In genomic region chr10:25920640-25921278, GRCm38 (mm10) we compare ENCODE assay signal across 18 mouse cellular contexts.
DNase-seq lines count a peak whose midpoint lies in the region; ATAC-seq and TF ChIP-seq lines count a peak whose summit lies in the region.
"Had no signal": no experiment of that assay in that cellular context is flagged by ENCODE, and none has a peak within 500 bp of the region (broad histone marks: within the 10 kb centered on the region; RNA-seq: fewer than 3 reads in every experiment).

No protein-coding gene starts in this region.

- DNase-seq in forebrain, embryonic 10.5 days (ENCODE audit: extremely low spot score, low spot score), result no peak
- DNase-seq in MN1 (ENCODE audit: low spot score), result peak; percentile 20
- DNase-seq in embryo, embryonic 11 days, result peak; percentile 39
- peak; percentile 64 for DNase-seq in midbrain, postnatal 0 days (ENCODE audit: low spot score)
- DNase-seq in kidney, adult 2 months, result no peak
- DNase-seq: adrenal gland, postnatal 14 days; heart, adult 18-20 months; heart, postnatal 14 days; kidney, postnatal 36 days; liver, embryonic 13.5 days; thymus, postnatal 25 days had no signal

- TF ChIP-seq POLR2A in kidney, adult 2 months (IDR thresholded peaks at IDR 0.05; ENCODE audit: low read depth, low read length), result no peak

- no peak overlapping the region for H3K4me3 ChIP-seq in forebrain, embryonic 13.5 days
- no peak overlapping the region for H3K4me3 ChIP-seq in forebrain, embryonic 10.5 days
- H3K4me3 ChIP-seq in midbrain, postnatal 0 days (ENCODE audit: low read depth, low read length), result no peak overlapping the region
- no peak overlapping the region for H3K4me3 ChIP-seq in kidney, adult 2 months (ENCODE audit: insufficient read depth, low read depth, low read length)
- H3K4me3 ChIP-seq: embryonic facial prominence, embryonic 10.5 days; limb, embryonic 10.5 days; liver, embryonic 13.5 days; midbrain, embryonic 12.5 days had no signal

- WGBS in forebrain, embryonic 13.5 days, result 29% methylated on average over 4 of the region's 4 CpGs
- 72% methylated on average over 4 of the region's 4 CpGs for WGBS in forebrain, embryonic 10.5 days
- WGBS in midbrain, postnatal 0 days, result 23% methylated on average over 4 of the region's 4 CpGs
- 20% methylated on average over 4 of the region's 4 CpGs for WGBS in kidney, adult 2 months

- H3K4me2 ChIP-seq in forebrain, embryonic 13.5 days, result no peak overlapping the region
- no peak overlapping the region for H3K4me2 ChIP-seq in midbrain, postnatal 0 days (ENCODE audit: low read depth, low read length, poor library complexity, severe bottlenecking)
- H3K4me2 ChIP-seq: liver, embryonic 13.5 days; midbrain, embryonic 12.5 days had no signal

- H3K27ac ChIP-seq in forebrain, embryonic 13.5 days, result no peak overlapping the region
- no peak overlapping the region for H3K27ac ChIP-seq in forebrain, embryonic 10.5 days
- no peak overlapping the region for H3K27ac ChIP-seq in midbrain, postnatal 0 days (ENCODE audit: low read depth, low read length)
- no peak overlapping the region for H3K27ac ChIP-seq in kidney, adult 2 months (ENCODE audit: insufficient read depth, low read depth, low read length)
- H3K27ac ChIP-seq: embryonic facial prominence, embryonic 10.5 days; limb, embryonic 10.5 days; liver, embryonic 13.5 days; midbrain, embryonic 12.5 days had no signal

- TF ChIP-seq CTCF in midbrain, postnatal 0 days (IDR thresholded peaks at IDR 0.05), result no peak
- no peak for TF ChIP-seq CTCF in kidney, adult 2 months (conservative IDR thresholded peaks at IDR 0.05; ENCODE audit: insufficient read depth, insufficient read length, low read depth, low read length)

- no peaks in the 10 kb centered on the region for H3K36me3 ChIP-seq in forebrain, embryonic 13.5 days (ENCODE audit: poor library complexity, severe bottlenecking)
- H3K36me3 ChIP-seq in forebrain, embryonic 10.5 days (replicated peaks), result no peaks in the 10 kb centered on the region
- no peaks in the 10 kb centered on the region for H3K36me3 ChIP-seq in midbrain, postnatal 0 days (ENCODE audit: insufficient read depth, low read length)
- H3K36me3 ChIP-seq in kidney, adult 2 months (ENCODE audit: control insufficient read depth, insufficient read depth, low read length), result no peaks in the 10 kb centered on the region
- H3K36me3 ChIP-seq: embryonic facial prominence, embryonic 10.5 days; limb, embryonic 10.5 days; liver, embryonic 13.5 days; midbrain, embryonic 12.5 days had no signal

- H3K27me3 ChIP-seq in forebrain, embryonic 13.5 days, result no peaks in the 10 kb centered on the region
- no peaks in the 10 kb centered on the region for H3K27me3 ChIP-seq in forebrain, embryonic 10.5 days (ENCODE audit: poor library complexity, severe bottlenecking)
- H3K27me3 ChIP-seq in midbrain, postnatal 0 days (ENCODE audit: insufficient read depth, low read length), result no peaks in the 10 kb centered on the region
- no peaks in the 10 kb centered on the region for H3K27me3 ChIP-seq in kidney, adult 2 months (replicated peaks; ENCODE audit: control insufficient read depth, insufficient read depth, low read length)
- H3K27me3 ChIP-seq: liver, embryonic 13.5 days; midbrain, embryonic 12.5 days had no signal

- peaks cover 7% of the 10 kb centered on the region; the same call in 1 of the 2 replicates for H3K4me1 ChIP-seq in forebrain, embryonic 13.5 days
- no peaks in the 10 kb centered on the region for H3K4me1 ChIP-seq in forebrain, embryonic 10.5 days
- no peaks in the 10 kb centered on the region for H3K4me1 ChIP-seq in midbrain, postnatal 0 days (ENCODE audit: insufficient read depth, low read length)
- H3K4me1 ChIP-seq in kidney, adult 2 months (ENCODE audit: control insufficient read depth, insufficient read depth, low read length), result no peaks in the 10 kb centered on the region
- H3K4me1 ChIP-seq: embryonic facial prominence, embryonic 10.5 days; liver, embryonic 13.5 days had no signal

- 0 out of 2 replicates have a peak, but pooled peaks have one; percentile 38 for ATAC-seq in forebrain, embryonic 13.5 days
- no peak for ATAC-seq in midbrain, postnatal 0 days (ENCODE audit: low FRiP score)
- ATAC-seq in megakaryocyte, adult 5-6 weeks (ENCODE audit: poor library complexity, severe bottlenecking), result no peak
- ATAC-seq: intestine, embryonic 16.5 days; lung, postnatal 0 days had no signal

- H3K9ac ChIP-seq in forebrain, embryonic 13.5 days, result no peak overlapping the region
- H3K9ac ChIP-seq in midbrain, postnatal 0 days (replicated peaks; ENCODE audit: low read length, poor library complexity, severe bottlenecking), result no peak overlapping the region
- H3K9ac ChIP-seq: liver, embryonic 13.5 days; midbrain, embryonic 12.5 days had no signal

- no peaks in the 10 kb centered on the region for H3K9me3 ChIP-seq in forebrain, embryonic 13.5 days (replicated peaks)
- H3K9me3 ChIP-seq in forebrain, embryonic 10.5 days, result no peaks in the 10 kb centered on the region
- H3K9me3 ChIP-seq in midbrain, postnatal 0 days (ENCODE audit: low read length), result no peaks in the 10 kb centered on the region
- H3K9me3 ChIP-seq: embryonic facial prominence, embryonic 10.5 days; limb, embryonic 10.5 days; liver, embryonic 13.5 days; midbrain, embryonic 12.5 days had no signal

Comparison
In these comparisons a context has a peak if more than half of its experiments do, and no peak if none do; other contexts are left out.
1. DNase-seq: peak in MN1 (single experiment), embryo, embryonic 11 days (single experiment) and midbrain, postnatal 0 days (single experiment); none in forebrain, embryonic 10.5 days (single experiment) and kidney, adult 2 months (single experiment).